Mouse (Mus musculus) C2C12 (cell line): ENCODE data around the gene Smim12. TPM values are rescaled to one million over a fixed set of nuclear protein-coding genes. Genes with fewer than 3 reads are reported as not detected.

ENCODE experiments used
- H3K27me3 ChIP-seq: one replicate; pipeline ENCODE4 v1.6.1; 2011; ENCODE audit not compliant: control insufficient read depth, insufficient read depth, insufficient read length
- H3K36me3 ChIP-seq: one replicate; pipeline ENCODE4 v1.6.1; 2011; ENCODE audit not compliant: control insufficient read depth, insufficient read depth
- H3K4me3 ChIP-seq: one replicate; pipeline ENCODE4 v1.5.1; 2011; ENCODE audit warnings: mild to moderate bottlenecking, control low read depth; ENCODE audit not compliant: poor library complexity, insufficient read depth, severe bottlenecking
- H3K79me2 ChIP-seq: one replicate; pipeline ENCODE4 v1.6.1; 2011; ENCODE audit not compliant: control insufficient read depth, insufficient read depth
- H3K79me3 ChIP-seq: one replicate; pipeline ENCODE4 v1.6.1; 2011; ENCODE audit warnings: low read depth, control low read depth
- H3ac ChIP-seq: one replicate; pipeline ENCODE3; 2011; ENCODE audit warnings: low read depth; ENCODE audit not compliant: control insufficient read depth, insufficient read length
- CEBPB ChIP-seq: IDR thresholded peaks from one replicate; pipeline ENCODE4 v1.6.1; 2011; ENCODE audit warnings: low read depth, mild to moderate bottlenecking, control low read depth, moderate library complexity
- CTCF ChIP-seq: IDR thresholded peaks from one replicate; pipeline ENCODE4 v1.5.1; 2011; ENCODE audit not compliant: control insufficient read depth, insufficient read depth, insufficient read length
- FOSL1 ChIP-seq: IDR thresholded peaks from one replicate; pipeline ENCODE4 v1.8.0; 2011; ENCODE audit warnings: mild to moderate bottlenecking, low read length; ENCODE audit not compliant: poor library complexity, insufficient read depth, severe bottlenecking
- MAX ChIP-seq: IDR thresholded peaks from one replicate; pipeline ENCODE4 v1.6.1; 2011; ENCODE audit warnings: mild to moderate bottlenecking, control low read depth
- MYOD1 ChIP-seq: IDR thresholded peaks from one replicate; pipeline ENCODE4 v1.6.1; 2011; ENCODE audit warnings: low read depth; ENCODE audit not compliant: control insufficient read depth, insufficient read length
- MYOG ChIP-seq: IDR thresholded peaks from one replicate; pipeline ENCODE4 v1.6.1; 2011; ENCODE audit not compliant: control insufficient read depth, insufficient read length; ENCODE audit errors: extremely low read depth
- USF1 ChIP-seq: IDR thresholded peaks from one replicate; pipeline ENCODE4 v1.6.1; 2011; ENCODE audit warnings: low read depth, mild to moderate bottlenecking, control low read depth, moderate library complexity
- polyA plus RNA-seq: library from polyadenylated mRNA; unstranded; fragments of >200 nt; fragmentation: generic; extraction: Trizol; gene quantifications from one replicate; pipeline ENCODE4 v1.2.1, GENCODE M21; 2012; ENCODE audit warnings: missing spikeins

Smim12 gene
- polyA plus RNA-seq, 1 experiment: 60.4 TPM

- TF ChIP-seq CEBPB (no peak), FOSL1 (no peak), MYOG (no peak)
- Histone ChIP-seq H3K36me3 (no peaks in the 10 kb centered on the region), H3K79me3 (no peaks in the 10 kb centered on the region), H3K27me3 (peaks cover 4% of the 10 kb centered on the region), H3ac (no peak overlapping the region), H3K4me3 (no peak overlapping the region), H3K79me2 (no peaks in the 10 kb centered on the region)
Observed at GRCm38 (mm10) chr4:127216251-127216651, 27.3 kb upstream of the Smim12 start.

DNA sequence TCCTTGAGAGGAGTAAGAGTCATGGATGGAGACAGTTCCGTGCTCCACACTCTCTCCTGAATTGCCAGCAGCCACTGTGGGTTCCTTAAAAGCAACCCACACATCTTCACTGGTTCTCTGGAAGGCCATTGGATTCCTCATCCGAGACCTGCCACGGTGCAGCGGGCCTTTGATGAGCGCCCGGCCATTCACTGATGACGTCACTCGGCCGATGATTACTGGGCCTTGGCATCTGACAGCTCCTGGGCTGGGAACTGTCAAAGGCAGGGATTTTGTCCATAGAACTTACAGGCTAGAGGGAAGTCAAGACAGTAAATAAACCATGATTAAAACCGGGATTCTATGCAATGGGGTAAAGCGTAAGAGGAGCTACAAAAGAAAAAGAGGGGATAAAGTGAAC is 26.5 kb upstream of the Smim12 start:
- peaks cover 4% of the 10 kb centered on the region for H3K27me3 ChIP-seq
- H3K4me3 ChIP-seq: no peak overlapping the region
- TF ChIP-seq MAX (no peak), FOSL1 (no peak), CTCF (no peak), MYOG (no peak), CEBPB (no peak), USF1 (no peak), MYOD1 (no peak)
- no peaks in the 10 kb centered on the region for H3K36me3 ChIP-seq
- no peak overlapping the region for H3ac ChIP-seq
- H3K79me3 ChIP-seq: no peaks in the 10 kb centered on the region
- no peaks in the 10 kb centered on the region for H3K79me2 ChIP-seq

DNA sequence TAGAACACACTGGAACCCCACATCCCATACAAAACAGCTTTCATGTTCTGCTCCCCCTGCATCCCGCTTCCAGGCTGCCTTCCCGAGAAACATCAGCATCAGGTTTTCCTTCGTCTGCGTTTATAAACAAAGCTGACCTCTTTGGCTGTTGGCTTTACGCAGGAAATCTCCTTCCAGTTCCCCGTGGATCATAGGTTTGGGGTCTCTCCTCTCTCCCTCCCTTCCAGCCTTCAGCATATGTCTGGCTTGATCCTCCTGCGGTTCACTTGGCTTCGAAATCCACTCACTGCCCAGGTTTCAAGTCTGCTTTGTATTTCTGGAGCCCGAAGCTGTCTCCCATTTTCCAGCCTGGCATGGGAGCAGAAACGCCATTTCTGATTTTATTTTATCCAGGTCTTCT is 20.3 kb upstream of the Smim12 start:
- Histone ChIP-seq H3K79me2 (no peaks in the 10 kb centered on the region), H3K36me3 (no peaks in the 10 kb centered on the region), H3K4me3 (no peak overlapping the region), H3ac (no peak overlapping the region), H3K27me3 (peaks cover 51% of the 10 kb centered on the region), H3K79me3 (no peaks in the 10 kb centered on the region)
- TF ChIP-seq USF1 (no peak), MAX (no peak), FOSL1 (no peak), MYOG (no peak), MYOD1 (no peak), CTCF (no peak), CEBPB (no peak)

- H3ac ChIP-seq: no peak overlapping the region
- no peaks in the 10 kb centered on the region for H3K79me3 ChIP-seq
- H3K4me3 ChIP-seq: no peak overlapping the region
- no peaks in the 10 kb centered on the region for H3K36me3 ChIP-seq
- H3K79me2 ChIP-seq: no peaks in the 10 kb centered on the region
- H3K27me3 ChIP-seq: peaks cover 54% of the 10 kb centered on the region
- no peak for TF ChIP-seq FOSL1
- no peak for TF ChIP-seq MYOD1
- TF ChIP-seq USF1: no peak
Observed at GRCm38 (mm10) chr4:127223755-127224154, 19.8 kb upstream of the Smim12 start.

DNA sequence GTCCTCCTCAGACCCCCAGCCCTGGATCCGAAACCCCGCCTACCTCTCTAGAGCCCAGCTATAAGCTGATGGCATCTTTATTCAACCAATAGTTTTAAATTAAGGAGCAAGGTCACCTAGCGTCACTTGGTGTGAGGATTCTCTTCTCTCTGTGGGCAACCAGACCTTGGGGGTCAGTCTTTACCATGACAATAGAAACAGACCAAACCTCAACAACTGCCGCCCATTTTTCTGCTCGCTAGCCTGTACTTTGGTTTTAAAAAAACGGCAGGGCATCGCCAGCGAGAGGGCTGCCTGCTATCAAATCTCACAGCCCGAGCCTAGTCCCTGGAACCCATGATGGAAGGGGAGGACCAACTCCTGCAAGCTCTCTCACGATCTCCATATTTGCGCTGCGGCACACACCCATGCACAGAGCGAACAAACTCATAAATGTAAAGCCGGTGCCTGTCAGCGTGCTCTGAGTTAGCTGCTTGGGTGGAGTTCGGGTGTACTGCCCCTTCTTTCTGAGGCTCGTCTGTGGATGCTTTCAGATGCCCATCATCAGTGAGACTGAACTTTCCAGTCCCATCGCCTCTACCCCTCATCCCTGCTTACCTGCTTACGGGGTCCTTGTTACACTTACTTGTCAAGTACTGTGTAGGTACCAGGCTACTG is 19.0 kb upstream of the Smim12 start:
- H3K79me3 ChIP-seq: no peaks in the 10 kb centered on the region
- H3K27me3 ChIP-seq: peaks cover 62% of the 10 kb centered on the region
- TF ChIP-seq USF1: no peak
- no peak for TF ChIP-seq CTCF
- TF ChIP-seq MYOD1: no peak
- no peak for TF ChIP-seq CEBPB
- no peak for TF ChIP-seq MAX
- TF ChIP-seq FOSL1: no peak
- no peak for TF ChIP-seq MYOG
- H3K36me3 ChIP-seq: no peaks in the 10 kb centered on the region
- H3K4me3 ChIP-seq: no peak overlapping the region
- H3K79me2 ChIP-seq: no peaks in the 10 kb centered on the region
- no peak overlapping the region for H3ac ChIP-seq

DNA sequence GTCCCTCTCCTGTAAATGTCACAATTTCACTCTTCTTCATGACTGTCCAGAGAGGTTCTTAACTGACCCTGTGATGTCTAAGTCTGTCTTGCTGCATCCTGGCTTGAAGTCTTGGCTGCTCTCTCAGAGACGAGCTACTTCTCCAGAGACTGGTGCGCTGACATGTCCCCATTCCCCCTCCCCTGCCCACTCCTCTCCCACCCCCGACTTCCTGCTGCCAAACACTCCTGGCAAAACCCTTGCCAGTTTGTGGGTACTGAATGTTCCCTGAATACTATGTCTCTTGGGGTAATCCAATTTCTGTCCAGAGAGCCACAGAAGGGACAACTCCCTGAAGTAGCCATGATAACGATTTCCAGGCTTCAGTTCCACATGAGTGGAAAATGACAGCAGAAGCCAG is 17.5 kb upstream of the Smim12 start:
- Histone ChIP-seq H3K36me3 (no peaks in the 10 kb centered on the region), H3K79me3 (no peaks in the 10 kb centered on the region), H3K79me2 (no peaks in the 10 kb centered on the region), H3K27me3 (peaks cover 66% of the 10 kb centered on the region), H3K4me3 (no peak overlapping the region), H3ac (no peak overlapping the region)
- TF ChIP-seq MAX (no peak), MYOG (no peak), USF1 (no peak), CTCF (no peak), FOSL1 (no peak), CEBPB (no peak), MYOD1 (no peak)
